Mouse (Mus musculus): ENCODE data around the gene Dct.

Dct gene

GRCm38 (mm10) chr14:118042066-118042762 lies 9.8 kb downstream of the Dct start:
- no peak for DNase-seq

GRCm38 (mm10) chr14:118040550-118041250 lies 11.3 kb downstream of the Dct start:
- DNase-seq, result no peak

GRCm38 (mm10) chr14:118039074-118039473 lies 13.0 kb downstream of the Dct start:
- DNase-seq, result no peak

GRCm38 (mm10) chr14:118027564-118027963 lies 24.5 kb downstream of the Dct start:
- DNase-seq, result no peak

GRCm38 (mm10) chr14:118021867-118022543 lies 30.0 kb downstream of the Dct start:
- no peak for DNase-seq

DNA sequence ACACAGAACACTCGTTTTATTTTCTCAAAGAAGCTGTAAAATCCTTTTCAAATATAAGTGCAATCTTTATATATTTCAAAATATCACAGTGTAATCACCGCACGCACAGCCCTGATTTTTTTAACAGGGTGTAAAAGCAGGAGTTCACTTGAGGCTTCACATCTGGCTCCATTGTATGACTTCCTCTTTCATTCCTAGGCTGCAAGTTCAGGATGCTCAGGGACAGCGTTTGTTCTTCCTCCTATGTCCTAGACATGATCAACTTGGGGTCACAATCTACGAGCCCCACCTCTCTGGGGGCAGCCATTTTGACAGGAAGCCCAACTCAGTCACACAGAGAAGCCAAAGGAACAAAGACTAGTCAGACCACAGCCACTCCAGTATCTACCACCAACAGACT lies 32.7 kb downstream of the Dct start:
- DNase-seq, result no peak

GRCm38 (mm10) chr14:118013237-118013636 lies 38.8 kb downstream of the Dct start:
- DNase-seq, result no peak

- no peak for DNase-seq
Measured at GRCm38 (mm10) chr14:118009541-118009940, 42.5 kb downstream of the Dct start.

- peak; percentile 14 to 15 for DNase-seq
Measured at GRCm38 (mm10) chr14:118005697-118006096, 46.3 kb downstream of the Dct start.

- no peak for DNase-seq
Measured at GRCm38 (mm10) chr14:118004434-118004833, 47.6 kb downstream of the Dct start.

GRCm38 (mm10) chr14:117993845-117994244 lies 58.2 kb downstream of the Dct start:
- no peak for DNase-seq

- no peak for DNase-seq
Measured at GRCm38 (mm10) chr14:117992600-117993256, 59.3 kb downstream of the Dct start.

- DNase-seq, result no peak
Measured at GRCm38 (mm10) chr14:117990203-117990602, 61.8 kb downstream of the Dct start.

- no peak for DNase-seq
Measured at GRCm38 (mm10) chr14:117988444-117988843, 63.6 kb downstream of the Dct start.

DNA sequence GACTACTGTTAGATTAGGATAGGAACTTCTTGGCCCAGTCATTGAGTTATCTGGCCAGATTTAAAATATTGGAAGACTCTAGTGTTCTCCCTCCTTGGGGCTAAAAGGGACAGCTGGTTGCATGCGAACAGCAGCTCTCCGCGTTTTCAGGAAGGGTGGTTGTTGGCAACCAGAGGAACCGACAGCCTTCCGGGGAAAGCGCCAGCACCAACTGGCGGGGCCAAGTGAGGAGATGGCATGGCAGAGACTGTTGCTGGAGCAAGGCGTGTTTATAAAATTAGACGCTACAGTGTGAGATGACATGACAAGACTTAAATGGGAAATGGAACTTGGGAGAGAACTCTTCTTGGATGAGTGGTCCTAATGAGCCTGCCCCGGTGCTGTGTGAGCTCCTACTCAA lies 70.5 kb downstream of the Dct start:
- no peak for DNase-seq

DNA sequence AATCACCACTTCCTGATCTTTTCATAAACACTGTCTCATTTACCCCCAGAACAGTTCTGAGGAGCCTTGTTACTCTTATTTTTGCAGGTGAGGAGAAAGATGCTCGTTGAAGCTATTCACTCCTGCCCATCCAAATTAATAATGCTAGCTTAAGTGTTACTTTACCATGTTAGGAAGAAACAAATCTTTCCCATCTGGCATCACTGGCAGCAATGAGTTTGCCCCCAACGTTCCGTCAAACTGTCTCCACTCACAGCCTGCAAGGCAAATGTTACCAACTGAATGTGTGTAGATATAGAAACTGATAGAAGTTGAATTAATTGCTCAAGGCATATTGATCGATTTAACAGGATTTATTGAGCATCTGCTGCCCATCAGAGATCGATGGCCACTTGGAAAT lies 79.5 kb downstream of the Dct start:
- no peak for DNase-seq
